Mouse (Mus musculus) layer of hippocampus, postnatal 36 days (tissue): Measurements from ENCODE around the gene Lrrk2. TPM values are rescaled to one million over a fixed set of nuclear protein-coding genes. Genes with fewer than 3 reads are reported as not detected.

Experiments
- DNase-seq, 2 experiments: peaks; one replicate each; pipeline ENCODE4 v3.0.0; 2022
- total RNA-seq, 2 experiments: library from RNA; stranded (reverse); gene quantifications; 2 replicates each; pipeline ENCODE4 v1.2.3; 2021

The Lrrk2 gene
- 10 to 100 TPM; 21.3 to 21.6 TPM for total RNA-seq

DNA sequence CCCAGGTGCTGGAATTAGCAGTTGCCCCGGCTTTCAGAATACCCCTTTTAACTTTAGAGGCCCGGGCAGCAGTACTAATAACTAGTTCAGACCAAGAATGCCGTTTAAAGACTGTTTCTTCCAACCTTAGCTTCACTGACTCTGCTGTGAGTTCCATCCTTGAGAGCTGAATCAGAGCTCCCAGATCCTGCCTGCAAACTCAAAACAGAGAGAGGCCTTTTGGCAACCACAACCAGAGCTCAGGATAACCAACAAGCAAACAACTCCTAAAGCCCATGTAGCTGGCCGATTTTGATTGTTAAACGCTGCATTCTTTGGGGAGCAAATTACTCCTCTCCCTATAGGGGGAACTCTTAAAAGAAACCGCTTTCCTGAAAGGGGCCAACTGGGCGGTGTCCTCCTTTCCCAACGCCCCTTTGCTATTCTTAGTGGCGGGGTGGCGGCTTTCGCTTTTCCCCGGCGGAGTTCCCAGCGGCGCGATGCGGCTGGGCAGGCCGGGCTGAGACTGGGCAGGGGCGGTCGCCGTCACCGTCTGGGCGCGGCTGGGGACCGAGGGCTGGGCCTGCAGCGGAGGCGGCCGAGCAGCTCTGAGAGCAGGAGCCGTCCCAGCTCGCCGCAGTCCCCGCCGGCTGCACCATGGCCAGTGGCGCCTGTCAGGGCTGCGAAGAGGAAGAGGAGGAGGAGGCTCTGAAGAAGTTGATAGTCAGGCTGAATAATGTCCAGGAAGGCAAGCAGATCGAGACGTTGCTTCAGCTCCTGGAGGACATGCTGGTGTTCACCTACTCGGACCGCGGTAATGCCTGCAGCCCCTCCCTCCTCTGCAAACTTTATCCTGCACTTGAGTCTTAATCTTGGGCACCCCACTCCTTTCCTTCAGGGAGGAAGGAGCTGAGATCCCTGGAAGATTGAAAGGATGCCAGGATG is at the start of gene Lrrk2:
Gene Lrrk2 (plus strand): TSS at position 531 of the 924 bp plus-strand sequence.
- peak; percentile 66 to 73 for DNase-seq

DNA sequence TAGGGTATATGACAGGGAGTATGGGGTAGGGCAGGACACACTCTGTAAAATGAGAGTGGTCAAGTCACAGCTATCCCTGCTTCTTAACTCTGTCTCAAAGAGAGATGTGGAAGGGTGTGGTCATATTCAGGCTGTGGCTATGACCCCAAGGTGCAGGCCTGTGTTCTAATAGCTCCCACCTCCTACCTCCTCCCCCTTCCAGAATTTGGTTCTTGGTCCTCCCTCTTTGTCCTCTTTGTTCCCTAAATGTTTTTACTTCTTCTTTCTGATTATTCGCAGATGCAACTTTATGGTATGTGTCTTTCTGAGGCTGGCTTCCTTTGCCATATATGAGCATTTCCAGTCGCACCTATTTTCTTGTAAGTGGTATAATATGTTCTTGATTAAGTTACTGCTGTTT is 48.5 kb upstream of the Lrrk2 start:
- DNase-seq = no peak

DNA sequence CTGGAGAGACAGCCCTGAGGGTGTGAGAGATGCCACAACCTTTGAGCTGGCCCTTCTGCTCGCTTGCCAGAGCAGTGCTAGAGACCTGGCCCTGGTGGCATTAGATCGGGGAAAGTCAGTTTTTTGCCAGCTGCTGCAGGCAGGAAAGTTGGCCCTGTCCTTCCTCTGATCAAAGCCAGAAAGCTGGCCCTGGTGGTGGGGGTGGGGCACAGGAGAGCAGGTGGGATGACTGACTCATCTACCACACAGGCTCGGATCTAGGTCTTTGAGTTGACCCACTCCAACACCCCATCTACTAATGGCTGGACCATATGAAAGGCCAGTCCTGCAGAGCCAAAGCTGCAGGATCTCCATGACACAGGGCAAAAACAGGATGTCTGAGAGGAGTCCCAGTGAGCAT is 43.8 kb upstream of the Lrrk2 start:
- no peak for DNase-seq

DNA sequence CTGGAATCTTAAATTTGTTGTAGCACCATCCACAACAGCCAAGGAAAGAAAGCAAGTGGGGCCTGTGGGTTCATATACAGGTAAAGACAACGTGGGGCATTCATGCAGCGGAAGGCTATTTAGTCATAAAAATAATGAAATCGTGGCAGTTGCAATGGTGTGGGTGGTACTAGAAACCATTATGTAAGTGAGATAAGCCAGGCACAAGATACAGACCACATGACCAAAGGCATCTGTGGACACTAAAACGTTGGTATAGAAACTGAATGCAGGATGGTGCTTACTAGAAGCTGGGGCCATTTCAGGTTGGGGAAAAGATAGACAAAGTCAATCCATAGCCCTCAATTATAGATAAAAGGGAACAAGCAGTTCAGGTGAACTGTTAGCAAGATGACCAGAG is 40.5 kb upstream of the Lrrk2 start:
- DNase-seq = no peak

DNA sequence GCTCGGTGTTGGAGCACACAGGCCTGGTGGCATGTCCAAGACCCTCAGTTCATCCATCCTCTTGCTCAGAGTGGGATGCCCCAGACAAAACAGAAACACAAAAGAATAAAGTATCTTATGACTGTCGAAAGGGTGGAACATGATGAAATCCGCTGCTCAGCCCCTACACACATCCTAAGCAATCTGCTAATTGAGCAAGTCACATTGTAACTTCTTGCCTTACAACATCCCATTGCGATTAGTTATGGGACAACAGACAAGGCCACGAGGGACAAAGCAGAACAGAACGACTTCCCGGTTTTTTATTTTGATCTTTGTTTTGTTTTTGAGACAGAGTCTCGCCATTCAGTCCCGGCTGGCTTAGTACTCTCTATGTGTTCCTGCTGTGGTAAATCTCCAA is 39.9 kb upstream of the Lrrk2 start:
- DNase-seq = no peak

DNA sequence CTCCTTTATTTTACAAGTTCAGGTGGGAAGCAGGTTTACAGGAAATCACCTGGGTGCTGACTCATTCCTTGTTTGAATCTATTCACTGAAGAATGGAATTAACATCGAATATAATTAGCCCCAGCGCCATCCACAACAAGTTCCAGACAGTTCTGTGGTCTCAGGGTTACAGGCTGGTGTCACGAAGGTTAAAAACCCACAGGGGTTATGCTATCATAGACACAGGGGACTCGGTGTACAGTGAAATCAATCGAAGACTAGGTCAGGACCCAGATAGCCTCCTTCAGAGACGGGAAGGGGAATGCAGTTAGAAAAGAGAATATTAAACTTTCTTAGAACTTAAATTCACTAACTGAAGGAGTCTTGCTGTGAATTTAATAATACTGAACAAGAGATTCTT is 39.2 kb upstream of the Lrrk2 start:
- DNase-seq = no peak

DNA sequence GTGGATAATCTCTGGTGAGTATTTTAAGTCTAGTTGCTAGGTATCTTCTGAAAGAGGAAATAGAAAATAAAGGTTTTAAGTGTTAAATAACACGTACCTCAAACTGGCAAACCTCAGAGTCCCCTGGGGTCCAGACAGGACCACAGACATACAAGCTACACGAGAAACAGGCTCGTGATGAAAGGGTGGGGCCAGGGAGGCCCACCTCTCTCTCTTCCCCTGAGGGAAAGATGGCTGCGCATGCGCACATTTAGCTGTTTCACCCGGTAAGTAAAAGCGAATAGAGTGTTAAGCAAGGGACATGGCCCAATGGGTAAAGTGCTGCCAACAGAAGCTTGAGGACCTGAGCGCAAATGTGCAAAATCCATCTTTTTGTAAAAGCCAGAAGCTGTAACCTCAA is 38.7 kb upstream of the Lrrk2 start:
- no peak for DNase-seq

DNA sequence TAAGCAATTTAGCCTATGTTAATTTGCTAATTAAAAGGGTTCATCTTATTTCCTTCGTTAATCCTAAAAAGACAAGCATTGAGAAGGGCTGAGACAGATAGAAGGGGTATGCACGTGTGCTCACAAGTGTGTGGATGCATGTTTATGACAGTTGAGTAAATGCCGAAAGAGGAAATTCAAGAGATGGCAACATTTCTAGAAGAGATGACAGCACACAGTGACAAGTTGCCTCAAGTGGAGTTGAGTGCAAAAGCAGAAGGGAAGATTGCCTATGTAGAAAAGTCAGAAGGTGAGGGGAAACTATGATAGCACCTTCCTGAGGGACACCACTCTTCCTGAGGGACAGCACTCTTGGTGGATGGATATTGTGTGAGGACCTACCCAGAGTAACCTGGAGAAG is 31.3 kb upstream of the Lrrk2 start:
- no peak for DNase-seq

DNA sequence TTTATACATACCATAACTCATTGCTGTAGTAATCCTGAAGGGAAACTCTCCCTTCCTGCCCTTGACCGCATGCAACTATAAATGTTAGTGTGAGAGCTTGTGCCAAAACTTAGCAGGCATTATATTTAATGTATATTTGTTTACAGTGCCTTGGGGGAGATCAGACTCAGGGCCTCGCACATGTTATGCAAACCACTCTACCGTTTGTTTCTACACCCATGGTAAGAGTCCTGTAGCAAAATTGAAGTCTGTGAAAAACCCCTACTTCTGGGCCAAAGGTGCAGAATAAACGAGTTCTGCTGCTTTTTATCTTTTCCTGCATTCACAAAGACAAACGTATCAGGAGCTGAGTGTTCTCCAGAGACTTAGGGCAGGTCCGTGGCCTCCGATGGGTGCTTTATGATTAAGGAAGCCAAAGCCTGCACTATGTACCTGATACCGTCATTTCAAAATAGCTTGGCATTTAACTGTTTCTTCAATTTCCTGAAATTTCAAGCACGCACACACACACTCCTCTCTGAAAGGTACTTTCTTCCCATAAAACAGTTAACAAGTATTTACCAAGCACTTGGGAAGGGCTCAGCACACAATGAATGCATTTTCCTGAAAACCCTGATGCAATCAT is 30.2 kb upstream of the Lrrk2 start:
- DNase-seq = no peak

DNA sequence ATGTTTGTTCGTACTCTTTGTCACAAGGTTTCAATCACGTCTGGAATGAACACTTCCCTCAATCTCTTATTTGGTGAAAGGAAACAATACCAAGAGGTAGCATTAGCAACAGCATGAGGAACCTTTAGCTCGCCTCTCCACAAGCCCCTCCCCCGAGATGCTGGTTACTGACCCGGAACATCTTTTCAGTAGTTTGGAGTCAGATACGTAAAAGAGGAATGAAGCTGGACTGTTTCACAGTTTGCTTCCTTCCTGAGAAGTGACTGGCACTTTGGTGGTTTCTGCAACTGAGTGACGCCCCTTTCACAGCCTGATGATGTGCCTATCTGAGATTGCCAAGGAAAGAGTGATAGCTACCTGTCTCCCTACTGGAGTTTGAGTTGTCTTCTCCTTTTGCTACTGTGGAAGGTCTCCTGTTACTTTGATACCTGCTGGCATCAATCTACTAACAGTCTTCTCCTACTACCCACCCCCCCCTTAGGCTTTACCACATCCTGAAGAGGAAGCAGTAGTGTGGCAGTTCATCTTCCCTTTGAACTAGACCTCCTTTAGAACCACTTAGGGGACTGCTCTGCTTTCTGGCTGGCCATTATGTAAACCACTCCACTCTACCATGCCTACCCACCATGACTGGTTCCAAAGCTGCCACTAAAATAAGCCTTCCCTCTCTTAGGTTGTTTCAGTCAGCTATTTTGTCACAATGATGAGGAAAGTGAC is 29.2 kb upstream of the Lrrk2 start:
- no peak for DNase-seq

DNA sequence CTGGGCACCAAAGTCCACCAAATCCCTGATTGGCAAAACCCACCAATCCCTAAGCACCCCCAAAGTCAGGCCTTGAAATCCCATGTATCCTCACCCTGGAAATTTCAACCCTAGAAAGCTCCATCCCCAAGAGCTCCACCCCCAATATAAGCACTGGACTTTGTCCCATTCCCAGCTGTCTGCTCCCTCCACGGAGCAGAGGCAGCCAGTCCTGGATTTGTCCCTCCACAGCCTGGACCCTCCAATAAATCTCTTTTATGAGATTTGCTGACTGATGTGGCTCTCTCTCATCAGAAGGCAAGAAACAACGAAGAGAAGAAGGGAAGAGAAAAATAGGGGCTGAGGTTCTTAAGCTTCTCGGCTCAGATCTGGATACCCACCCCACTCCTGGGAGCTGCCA is 22.7 kb upstream of the Lrrk2 start:
- no peak for DNase-seq

DNA sequence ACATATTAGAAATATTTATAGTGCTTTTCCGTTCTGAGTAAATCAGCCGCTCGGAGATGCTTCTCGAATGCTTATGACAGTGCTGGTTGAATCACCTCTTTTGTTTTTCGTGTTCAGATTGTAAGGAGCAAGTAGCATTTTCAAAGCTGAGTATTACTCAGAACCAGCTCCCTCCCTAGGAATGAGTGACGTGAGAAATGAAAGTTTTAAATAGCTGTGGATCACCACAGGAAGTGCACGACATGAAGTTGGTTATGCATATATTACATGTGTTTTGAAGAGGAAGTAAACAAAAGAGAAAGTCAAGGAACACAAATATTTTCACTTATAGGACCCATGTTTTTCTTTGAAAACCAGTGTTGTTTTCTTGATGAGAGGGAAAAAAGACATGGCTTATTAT is 21.5 kb upstream of the Lrrk2 start:
- no peak for DNase-seq

DNA sequence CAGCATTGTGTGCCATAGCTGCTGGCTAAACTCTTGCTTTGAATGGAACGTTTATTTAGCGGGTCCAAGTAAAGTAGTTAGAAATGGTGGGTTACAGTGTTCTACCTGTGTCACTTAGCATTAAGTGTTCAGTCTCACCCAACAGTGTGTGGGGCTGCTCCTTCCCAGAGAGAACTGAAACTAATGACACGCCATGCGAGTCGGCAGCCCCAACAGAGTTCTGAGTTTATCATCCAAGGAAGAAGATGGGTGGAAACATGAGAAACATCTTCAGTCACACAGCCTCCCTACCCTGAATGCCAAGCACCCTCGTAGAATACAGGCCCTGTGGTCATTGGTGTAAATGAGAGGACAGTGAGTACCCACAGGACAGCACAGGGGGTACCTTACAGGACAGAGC is 14.7 kb upstream of the Lrrk2 start:
- DNase-seq = no peak

DNA sequence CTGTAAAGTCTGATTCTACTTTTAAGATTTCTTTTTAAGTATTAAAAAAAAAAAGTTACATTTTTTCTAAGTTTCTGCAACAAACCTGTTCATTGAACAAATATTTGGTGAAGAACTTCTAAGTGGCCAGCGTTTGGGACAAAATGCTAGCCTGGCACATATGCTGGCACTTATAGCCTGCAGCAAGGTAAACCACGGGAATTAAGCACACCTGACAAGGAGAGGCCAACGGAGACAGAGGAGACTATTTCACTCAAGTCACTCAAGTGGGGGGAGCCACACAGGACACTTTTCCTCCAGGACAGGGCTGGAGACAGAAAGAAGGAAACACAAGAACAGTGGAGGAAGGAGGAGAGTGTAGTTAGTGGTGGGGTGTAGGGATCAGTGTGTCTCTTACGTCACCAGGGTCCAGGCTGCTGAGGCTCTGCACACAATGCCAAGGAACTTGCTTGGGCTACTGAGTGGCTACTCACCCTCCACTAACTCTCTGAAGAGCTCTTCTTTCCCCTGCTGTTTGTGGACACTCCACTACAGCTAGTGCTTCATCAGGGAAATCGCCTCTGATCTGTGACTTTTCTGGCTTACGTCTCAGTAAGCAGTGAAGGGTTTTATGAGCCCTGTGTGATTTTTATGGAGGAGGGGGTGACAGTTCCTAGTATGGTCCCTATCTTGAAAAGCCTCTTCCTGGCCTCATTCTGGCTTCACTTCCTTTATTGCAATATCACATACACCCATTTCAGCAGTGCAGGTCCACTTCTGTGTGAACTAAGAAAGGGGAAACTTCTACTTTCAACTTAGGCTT is 12.5 kb upstream of the Lrrk2 start:
- no peak for DNase-seq

DNA sequence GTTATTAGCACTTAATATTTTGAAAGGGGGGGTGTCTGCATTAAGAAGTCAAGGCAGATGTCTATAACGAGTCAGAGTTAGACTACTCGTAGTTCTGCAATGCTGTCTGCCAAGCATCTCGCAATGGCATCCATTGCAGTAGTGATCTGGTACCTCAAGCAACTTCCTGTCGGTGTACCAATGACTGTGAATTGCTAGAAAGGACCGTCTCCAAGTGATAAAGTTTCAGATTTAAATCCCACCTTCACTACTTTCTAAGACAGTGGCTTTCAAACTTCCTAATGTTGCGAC is 12.0 kb upstream of the Lrrk2 start:
- no peak for DNase-seq

DNA sequence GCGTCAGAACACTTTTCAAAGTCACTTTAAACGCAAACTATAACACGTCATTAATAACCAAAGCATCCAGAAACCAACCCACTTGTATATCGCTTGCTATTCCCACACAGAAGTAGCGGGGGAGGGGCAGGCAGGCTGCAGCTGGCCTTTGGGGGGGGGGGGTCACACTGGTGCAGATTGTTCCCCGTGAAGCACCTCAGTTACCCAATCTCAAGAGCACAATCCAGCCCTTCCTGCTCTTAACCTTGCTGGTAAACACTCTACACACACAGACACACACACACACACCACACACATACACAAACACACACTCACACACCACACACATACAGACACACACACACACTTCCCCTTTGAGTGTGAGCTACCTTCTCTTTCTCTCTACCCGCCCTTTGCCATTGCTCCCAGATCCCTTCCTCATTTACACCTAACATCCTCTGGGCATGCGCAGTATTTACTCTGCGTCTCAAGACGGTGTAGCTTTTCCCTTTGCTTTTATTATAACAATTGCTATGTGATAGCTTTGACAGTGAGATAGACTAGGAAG is 8.3 kb upstream of the Lrrk2 start:
- no peak for DNase-seq

DNA sequence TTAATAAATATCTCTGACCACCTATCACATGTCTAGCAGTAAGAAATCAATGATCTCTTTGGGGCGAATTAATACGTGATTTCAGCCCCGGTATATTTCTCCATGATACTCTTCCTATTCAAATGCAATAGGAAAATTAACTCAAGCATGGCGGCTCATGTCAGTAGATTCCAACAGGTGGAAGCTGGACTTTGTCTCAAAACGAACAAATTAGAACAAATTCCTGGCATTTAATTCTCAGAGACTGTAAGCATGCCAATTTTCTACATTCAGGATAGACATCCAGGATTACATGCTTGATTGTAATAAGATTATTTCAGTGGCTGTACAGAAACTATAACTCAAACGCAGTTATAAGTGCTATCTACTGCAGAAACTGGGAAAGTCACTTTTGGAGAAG is 7.4 kb upstream of the Lrrk2 start:
- no peak for DNase-seq

DNA sequence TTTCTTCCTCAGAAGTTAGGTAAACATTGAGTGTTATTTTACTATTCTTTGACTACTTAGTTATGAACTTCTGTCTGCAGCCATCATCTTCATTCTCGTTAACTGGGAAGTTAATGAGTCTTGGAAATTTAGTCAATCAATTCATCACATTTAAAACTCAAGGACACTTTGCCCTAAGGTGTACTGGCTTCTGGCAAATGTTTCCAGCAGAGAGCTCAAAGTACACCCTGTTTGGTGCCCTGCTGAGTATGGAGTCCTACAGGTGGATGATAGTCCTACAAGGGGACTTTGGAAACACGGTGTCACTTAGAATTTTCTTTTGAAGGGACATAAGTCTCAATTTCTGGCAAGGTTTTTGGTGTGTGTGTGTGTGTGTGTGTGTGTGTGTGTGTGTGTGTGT is 1.8 kb upstream of the Lrrk2 start:
- no peak for DNase-seq

DNA sequence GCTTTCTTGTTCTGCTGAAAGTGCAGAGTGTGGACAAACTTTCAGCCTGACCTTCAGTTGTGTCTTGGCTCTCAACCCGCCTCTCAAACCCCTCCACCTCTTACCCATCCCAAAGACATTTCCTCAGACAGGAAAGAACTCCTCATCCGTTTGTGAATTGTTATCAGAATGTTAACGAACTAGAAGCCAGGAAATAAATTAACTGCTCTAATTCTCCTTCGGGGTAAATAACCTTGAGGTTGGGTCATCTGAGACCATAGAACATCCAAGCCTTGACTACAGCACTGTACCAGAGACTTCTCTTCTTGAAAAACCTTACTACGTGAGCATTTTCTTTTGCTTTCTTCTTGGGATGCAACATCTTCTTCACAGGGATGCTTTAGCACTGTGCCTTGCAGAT is 988 bp upstream of the Lrrk2 start:
- no peak for DNase-seq

DNA sequence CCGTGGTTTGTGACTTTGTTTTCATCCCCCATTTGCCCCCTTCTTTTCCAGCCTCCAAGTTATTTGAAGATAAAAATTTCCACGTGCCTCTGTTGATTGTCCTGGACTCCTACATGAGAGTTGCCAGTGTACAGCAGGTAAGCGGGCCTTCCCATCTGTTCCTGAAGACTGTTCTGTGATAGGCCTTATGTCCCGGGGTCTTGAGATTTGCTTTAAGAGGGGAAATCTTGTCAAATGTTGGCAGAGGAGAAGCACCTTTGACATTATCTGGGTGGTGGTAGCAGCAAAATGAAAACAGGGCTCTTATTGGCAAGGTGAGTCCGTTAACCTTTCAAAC is 562 bp downstream of the Lrrk2 start:
- no peak for DNase-seq

DNA sequence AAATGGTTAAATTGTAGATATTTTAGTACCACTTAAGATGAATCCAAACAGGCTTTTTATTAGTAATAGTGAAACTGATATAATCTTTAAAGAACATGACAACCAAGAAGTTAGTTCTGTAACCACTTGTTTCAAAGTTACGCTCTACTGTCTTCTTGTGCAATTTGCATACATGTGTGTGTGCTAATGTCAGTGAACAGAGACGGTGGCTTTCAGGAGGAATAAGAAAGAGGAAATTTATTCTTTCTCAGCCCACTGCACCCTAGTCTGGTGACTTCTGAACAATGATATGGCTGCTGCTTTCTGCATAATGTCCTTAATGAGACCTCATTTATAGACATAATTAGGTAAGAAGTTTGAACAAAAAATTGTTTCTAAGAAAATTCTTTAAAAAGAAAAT is 7.1 kb downstream of the Lrrk2 start:
- DNase-seq = no peak

DNA sequence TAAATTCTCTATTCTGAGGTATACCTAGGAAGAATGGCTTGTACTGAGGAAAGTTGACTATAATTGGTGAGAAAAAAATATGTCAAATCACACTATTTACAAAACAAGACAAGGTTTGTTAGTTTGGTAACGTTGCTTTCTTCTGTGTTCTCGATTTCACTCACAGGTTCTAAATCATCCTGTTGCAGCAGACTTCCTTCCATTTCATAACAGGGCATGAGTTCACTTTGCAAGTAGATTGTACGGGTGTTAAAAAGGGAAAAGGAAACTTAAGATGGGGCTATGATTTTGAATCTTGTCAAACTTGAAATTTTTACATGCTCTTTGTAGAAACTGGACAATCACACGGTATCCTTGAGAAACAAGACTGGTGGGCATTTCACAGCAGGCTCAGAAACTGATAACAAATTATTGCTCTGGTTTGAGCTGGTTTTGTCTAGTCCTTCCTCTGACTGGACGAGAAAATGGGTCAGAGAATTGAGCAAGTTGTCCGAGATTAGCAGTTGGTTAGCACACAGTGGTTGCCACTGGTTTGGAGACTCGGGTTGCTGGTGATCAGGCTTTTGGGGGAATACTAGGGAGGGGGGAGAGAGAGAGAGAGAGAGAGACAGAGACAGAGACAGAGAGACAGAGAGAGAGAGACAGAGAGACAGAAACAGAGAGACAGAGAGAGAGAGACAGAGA is 13.0 kb downstream of the Lrrk2 start:
- no peak for DNase-seq
